Mouse (Mus musculus) neural tube, embryonic 12.5 days (tissue): ENCODE data around the gene Wap. TPM values are rescaled to one million over a fixed set of nuclear protein-coding genes. Genes with fewer than 3 reads are reported as not detected.
"Not testable (repeated sequence)": the region's sequence is repeated elsewhere in the genome, so short reads cannot be mapped to it uniquely, and the experiment has no call there.

Experiments used
- ATAC-seq: fragments of 200-750 bp; cut with Nextera tagmentation; 2 replicates; pipeline ENCODE4 v1.8.0; 2017; ENCODE audit warnings: low read depth, mild to moderate bottlenecking, moderate TSS enrichment, moderate library complexity; ENCODE audit not compliant: low FRiP score
- H3K27ac ChIP-seq: fragments of 300-500 bp; sonication (generic); 2 replicates; pipeline ENCODE4 v1.5.1; 2016
- H3K27me3 ChIP-seq: fragments of 300-500 bp; sonication (generic); replicated peaks from 2 replicates; pipeline ENCODE4 v1.6.1; 2016; ENCODE audit warnings: mild to moderate bottlenecking
- H3K36me3 ChIP-seq: fragments of 300-500 bp; sonication (generic); 2 replicates; pipeline ENCODE4 v1.6.1; 2016; ENCODE audit warnings: mild to moderate bottlenecking
- H3K4me1 ChIP-seq: fragments of 300-500 bp; sonication (generic); 2 replicates; pipeline ENCODE4 v1.6.1; 2016
- H3K4me2 ChIP-seq: fragments of 300-500 bp; sonication (generic); replicated peaks from 2 replicates; pipeline ENCODE4 v1.6.1; 2016; ENCODE audit warnings: mild to moderate bottlenecking
- H3K4me3 ChIP-seq: fragments of 300-500 bp; sonication (generic); 2 replicates; pipeline ENCODE4 v1.5.1; 2016
- H3K9ac ChIP-seq: fragments of 300-500 bp; sonication (generic); 2 replicates; pipeline ENCODE4 v1.6.1; 2016; ENCODE audit warnings: mild to moderate bottlenecking
- H3K9me3 ChIP-seq: fragments of 300-500 bp; sonication (generic); 2 replicates; pipeline ENCODE4 v1.6.1; 2016; ENCODE audit warnings: mild to moderate bottlenecking
- WGBS: fragments of 180-500 bp; shearing (Covaris S2); methylation state at CpG from one replicate; pipeline ENCODE4 v1.1.7; 2016; 5-methylcytosine and 5-hydroxymethylcytosine counted together
- polyA plus RNA-seq: library from polyadenylated mRNA; unstranded; fragments of >200 nt; fragmentation: Nextera tagmentation; extraction: Ambion mirVana; gene quantifications from 2 replicates; pipeline ENCODE4 v1.2.1, GENCODE M21; 2016

The Wap gene
- polyA plus RNA-seq, 1 experiment from 2014 or later, result not detected

DNA sequence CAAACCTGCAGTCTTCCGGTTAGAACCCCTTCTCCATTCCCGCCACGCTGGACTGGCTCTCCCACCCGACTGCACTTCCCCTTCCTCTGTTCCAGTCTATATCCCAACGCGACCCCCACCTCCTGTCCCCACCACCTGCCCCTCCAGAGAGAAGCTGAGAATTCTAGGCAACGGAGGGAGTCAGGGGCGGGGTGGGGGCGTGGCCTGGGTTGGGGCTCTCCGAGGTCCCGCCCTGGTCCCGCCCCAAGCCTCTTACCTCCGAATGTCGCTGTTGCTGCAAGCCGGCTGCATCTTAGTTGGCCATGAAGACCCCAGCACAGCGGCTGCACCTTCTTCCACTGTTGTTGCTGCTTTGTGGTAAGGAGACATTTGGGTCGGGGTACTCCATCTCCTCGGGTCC, 19.8 kb upstream of the Wap start, which contains the start of gene Ramp3:
TSS of gene Ramp3 (plus strand) at position 251 of the 400 bp plus-strand sequence.
- H3K36me3 ChIP-seq, result no peaks in the 10 kb centered on the region
- peaks cover 13% of the 10 kb centered on the region for H3K4me1 ChIP-seq
- no peak within 1 kb of the TSS for H3K27ac ChIP-seq
- H3K4me3 ChIP-seq, result peak within 1 kb of the TSS; percentile 38
- H3K27me3 ChIP-seq, result no peaks in the 10 kb centered on the region
- WGBS, result under 1% methylated on average over 18 of the region's 18 CpGs
- peak within 1 kb of the TSS; percentile 67 for H3K4me2 ChIP-seq
- no peaks in the 10 kb centered on the region for H3K9me3 ChIP-seq
- peak; percentile 64 for ATAC-seq
- peak within 1 kb of the TSS; percentile 52 for H3K9ac ChIP-seq

DNA sequence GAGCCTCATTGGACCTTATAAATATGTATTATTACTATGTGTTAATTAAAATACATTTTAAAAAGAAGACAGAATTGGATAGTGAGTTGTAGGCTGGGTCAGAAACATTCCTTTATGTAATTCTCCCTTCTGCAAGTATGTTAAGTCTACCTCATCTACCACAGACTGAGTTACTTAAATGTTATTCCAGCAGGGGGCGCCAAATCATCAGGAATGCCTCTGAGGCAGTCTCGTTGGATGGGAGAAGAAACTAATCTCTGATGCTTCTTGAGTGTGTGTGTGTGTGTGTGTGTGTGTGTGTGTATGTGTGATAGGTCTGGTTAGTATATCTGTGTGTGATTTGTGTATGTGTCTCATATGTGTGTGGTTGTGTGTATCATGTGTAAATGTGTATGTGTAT, 16.5 kb upstream of the Wap start:
- Histone ChIP-seq H3K4me3 (no peak overlapping the region), H3K9me3 (no peaks in the 10 kb centered on the region), H3K9ac (no peak overlapping the region), H3K36me3 (no peaks in the 10 kb centered on the region), H3K27ac (no peak overlapping the region), H3K4me2 (no peak overlapping the region), H3K4me1 (peaks cover 10% of the 10 kb centered on the region), H3K27me3 (no peaks in the 10 kb centered on the region)
- WGBS, result 1% methylated on average over 2 of the region's 2 CpGs
- ATAC-seq, result peak; percentile 27

DNA sequence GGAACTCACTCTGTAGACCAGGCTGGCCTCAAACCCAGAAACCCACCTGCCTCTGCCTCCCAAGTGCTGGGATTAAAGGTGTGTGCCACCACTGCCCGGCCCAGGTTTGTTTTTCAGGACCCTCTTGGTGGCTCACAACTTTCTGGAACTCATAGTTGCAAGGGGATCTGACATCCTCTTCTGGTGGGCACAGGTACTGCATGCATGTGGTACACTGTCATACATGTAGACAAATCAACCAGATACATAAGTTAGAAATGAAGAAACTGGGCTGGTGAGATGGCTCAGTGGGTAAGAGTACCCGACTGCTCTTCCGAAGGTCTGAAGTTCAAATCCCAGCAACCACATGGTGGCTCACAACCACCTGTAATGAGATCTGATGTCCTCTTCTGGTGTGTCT, 14.5 kb upstream of the Wap start:
- H3K9ac ChIP-seq, H3K36me3 ChIP-seq, ATAC-seq, H3K4me2 ChIP-seq, H3K27me3 ChIP-seq, H3K4me1 ChIP-seq, H3K27ac ChIP-seq, H3K4me3 ChIP-seq, H3K9me3 ChIP-seq: not testable (repeated sequence)
- 81% methylated on average over 3 of the region's 3 CpGs for WGBS

DNA sequence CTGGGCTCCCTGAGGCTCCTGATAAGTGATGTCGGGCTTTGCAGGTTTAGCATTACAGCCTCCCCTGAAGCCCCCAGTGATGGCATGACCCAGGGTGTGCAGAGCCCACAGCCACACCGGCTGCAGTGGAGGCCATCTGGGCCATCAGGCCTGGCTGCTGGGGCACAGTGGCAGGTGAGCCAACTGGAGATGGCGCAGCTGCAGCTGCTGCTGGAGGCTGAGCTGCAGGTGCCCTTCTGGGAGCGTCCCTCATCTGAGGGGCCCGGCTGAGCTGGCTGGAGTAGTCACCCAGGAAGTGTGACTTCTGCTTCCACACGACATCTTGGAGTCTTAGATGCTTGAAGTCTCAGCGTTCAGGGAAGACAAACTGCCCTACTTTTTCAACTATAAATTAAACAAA, 12.1 kb upstream of the Wap start:
- Histone ChIP-seq H3K36me3 (no peaks in the 10 kb centered on the region), H3K9ac (no peak overlapping the region), H3K27ac (no peak overlapping the region), H3K27me3 (no peaks in the 10 kb centered on the region), H3K9me3 (no peaks in the 10 kb centered on the region), H3K4me1 (no peaks in the 10 kb centered on the region), H3K4me3 (no peak overlapping the region), H3K4me2 (no peak overlapping the region)
- WGBS, result 75% methylated on average over 7 of the region's 7 CpGs
- no peak for ATAC-seq

DNA sequence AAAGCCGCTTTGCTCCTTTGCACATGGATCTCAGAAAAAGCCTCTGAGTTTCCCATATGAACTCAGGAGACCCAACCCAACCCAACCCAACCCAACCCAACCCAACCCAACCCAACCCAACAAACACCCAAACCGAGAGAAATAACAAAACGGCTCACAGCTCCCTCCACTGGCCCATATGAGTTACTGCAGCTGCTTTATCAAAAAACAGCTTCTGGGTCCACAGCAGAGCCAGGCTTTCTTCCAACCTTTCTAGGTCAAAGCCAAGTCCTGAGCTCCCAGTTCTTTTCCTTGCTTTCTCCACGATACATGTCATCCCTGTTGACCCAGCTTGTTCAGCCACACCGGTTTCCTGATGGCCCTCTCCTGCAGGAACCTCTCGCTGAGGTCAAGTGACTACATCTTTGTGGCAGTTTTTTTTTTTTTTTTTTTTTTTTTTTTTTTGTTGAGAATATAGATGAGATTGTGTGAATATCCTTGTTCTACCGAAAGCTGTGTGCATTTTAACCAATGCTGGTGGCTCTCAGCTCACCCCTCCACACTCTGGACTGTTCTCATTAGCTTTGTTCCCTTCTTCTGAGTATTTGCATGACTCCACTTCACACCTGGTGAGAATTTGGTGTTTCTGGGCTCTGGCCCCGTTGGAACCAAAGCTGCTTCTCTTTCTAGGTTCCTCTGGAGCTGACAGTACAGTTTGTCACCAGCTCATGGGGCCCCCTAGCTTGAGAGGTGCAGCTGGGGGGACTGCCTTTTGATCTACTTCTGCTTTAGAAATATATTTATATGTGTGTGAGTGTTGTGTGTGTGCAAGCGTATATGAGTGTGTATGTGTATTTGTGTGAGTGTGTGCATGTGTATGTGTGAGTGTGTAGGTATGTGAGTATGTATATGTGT, 9.6 kb upstream of the Wap start:
- H3K4me2 ChIP-seq, result no peak overlapping the region
- ATAC-seq, result no peak
- 62% methylated on average over 9 of the region's 9 CpGs for WGBS

DNA sequence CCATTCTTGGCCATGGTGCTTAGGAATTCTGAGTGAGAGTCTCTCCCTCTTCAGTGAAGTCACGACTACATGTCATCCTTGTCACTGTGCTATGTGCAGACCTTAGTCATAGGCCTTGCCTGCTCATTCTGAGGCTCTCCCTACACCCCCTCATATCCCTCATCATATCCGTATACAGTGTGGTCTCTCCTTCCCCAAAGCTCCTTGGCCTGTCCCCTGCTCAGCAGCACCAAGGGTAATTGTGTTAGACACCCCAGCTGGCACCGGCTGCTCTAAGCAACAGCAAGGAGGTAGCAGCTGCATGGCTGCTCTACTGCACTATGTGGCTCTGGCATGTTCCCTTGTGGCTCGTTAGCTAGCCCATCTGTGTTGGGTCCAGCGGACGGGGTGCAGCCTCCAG, 6.1 kb upstream of the Wap start:
- no peaks in the 10 kb centered on the region for H3K9me3 ChIP-seq
- H3K4me3 ChIP-seq, result no peak overlapping the region
- H3K36me3 ChIP-seq, result no peaks in the 10 kb centered on the region
- H3K4me1 ChIP-seq, result no peaks in the 10 kb centered on the region
- H3K27ac ChIP-seq, result no peak overlapping the region
- H3K27me3 ChIP-seq, result no peaks in the 10 kb centered on the region
- 0 out of 2 replicates have a peak, but pooled peaks have one; percentile 37 for ATAC-seq
- WGBS, result 76% methylated on average over 6 of the region's 6 CpGs
- no peak overlapping the region for H3K4me2 ChIP-seq
- no peak overlapping the region for H3K9ac ChIP-seq

More for the DNA sequence above, 9.6 kb upstream of the Wap start:
- no peak overlapping the region for H3K9ac ChIP-seq
- no peak overlapping the region for H3K27ac ChIP-seq
- H3K36me3 ChIP-seq, result no peaks in the 10 kb centered on the region
- no peaks in the 10 kb centered on the region for H3K4me1 ChIP-seq
- no peak overlapping the region for H3K4me3 ChIP-seq
- H3K9me3 ChIP-seq, result no peaks in the 10 kb centered on the region
- no peaks in the 10 kb centered on the region for H3K27me3 ChIP-seq

DNA sequence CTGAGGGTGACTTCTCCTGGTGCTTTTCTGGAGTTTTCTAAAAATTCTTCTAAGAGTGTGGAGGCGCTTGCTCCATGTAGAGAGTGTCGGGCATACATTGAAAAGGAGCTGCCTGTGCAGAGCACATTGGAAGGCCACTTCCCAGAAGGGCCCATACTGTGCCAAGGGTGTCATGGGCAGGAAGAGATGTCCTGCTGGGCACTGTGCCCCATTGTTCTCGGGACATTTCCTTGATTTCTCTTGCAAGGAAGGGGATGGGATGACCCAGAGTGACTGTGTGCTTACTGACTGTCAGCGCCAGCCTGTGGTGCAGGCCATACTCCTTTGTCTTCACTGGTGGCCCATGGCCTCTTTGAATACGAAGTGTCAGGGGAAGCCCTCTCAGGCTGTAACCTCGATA, 635 bp upstream of the Wap start:
- no peak overlapping the region for H3K27ac ChIP-seq
- 76% methylated on average over 6 of the region's 6 CpGs for WGBS
- H3K27me3 ChIP-seq, result no peaks in the 10 kb centered on the region
- no peaks in the 10 kb centered on the region for H3K36me3 ChIP-seq
- no peak overlapping the region for H3K4me2 ChIP-seq
- no peak overlapping the region for H3K4me3 ChIP-seq
- H3K9me3 ChIP-seq, result no peaks in the 10 kb centered on the region
- no peak for ATAC-seq
- no peaks in the 10 kb centered on the region for H3K4me1 ChIP-seq
- no peak overlapping the region for H3K9ac ChIP-seq

DNA sequence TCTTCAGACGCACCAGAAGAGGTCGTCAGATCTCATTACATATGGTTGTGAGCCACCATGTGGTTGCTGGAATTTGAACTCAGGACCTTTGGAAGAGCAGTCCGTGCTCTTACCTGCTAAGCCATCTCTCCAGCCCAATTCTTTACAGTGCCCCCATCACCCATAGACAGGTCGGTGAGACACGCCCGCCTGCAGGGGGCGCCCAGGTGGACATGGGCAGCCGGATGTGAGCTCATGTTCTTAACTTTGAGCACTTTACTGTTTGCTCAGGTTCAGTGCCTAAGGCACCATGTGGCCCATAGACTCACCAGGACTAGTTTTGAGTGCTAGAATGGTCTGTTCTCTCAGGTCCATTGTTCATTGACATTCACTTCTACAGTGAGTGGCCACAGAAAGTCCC, 2.3 kb downstream of the Wap start:
- Histone ChIP-seq H3K4me3 (no peak overlapping the region), H3K27ac (no peak overlapping the region), H3K36me3 (no peaks in the 10 kb centered on the region), H3K9me3 (no peaks in the 10 kb centered on the region), H3K4me1 (no peaks in the 10 kb centered on the region), H3K27me3 (no peaks in the 10 kb centered on the region), H3K4me2 (no peak overlapping the region), H3K9ac (no peak overlapping the region)
- WGBS, result 74% methylated on average over 8 of the region's 8 CpGs
- no peak for ATAC-seq

DNA sequence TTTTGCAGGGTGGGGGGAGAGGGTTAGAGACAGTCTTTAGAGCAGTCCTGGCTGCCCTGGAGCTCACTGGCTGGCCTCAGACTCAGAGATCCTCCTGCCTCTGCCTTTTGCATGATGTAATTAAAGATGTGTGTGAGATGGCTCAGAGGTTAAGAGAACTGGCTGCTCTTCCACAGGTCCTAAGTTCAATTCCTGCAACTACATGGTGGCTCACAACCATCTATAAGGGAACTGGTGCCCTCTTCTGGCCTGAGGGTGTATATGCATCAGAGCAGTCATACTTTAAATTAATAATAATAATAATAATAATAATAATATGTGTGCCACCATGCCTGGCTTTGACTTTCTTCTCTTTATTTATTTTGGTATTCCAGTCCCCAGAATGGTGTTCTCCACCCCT, 8.8 kb downstream of the Wap start:
- ATAC-seq, result no peak
- no peak overlapping the region for H3K27ac ChIP-seq
- no peaks in the 10 kb centered on the region for H3K36me3 ChIP-seq

DNA sequence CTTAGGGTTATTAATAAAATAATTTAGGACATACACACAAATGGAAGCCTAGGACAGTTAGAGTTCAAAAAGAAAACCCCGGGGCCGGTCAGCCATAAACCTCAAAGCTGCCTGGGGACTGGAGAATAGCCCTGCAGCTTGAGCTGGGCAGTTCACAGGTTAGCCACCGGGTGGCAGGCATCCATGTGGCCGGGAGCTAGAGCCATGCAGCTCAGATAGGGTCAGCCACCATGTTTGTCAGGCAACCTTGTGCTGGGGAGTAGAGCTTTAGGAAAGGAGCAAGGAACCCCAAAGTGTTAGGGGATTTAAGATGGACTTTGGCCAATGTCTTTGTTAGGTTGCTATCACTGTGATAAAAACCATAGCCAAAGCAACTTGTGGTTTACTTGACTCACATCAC, 9.9 kb downstream of the Wap start:
- WGBS, result 15% methylated on average over 4 of the region's 4 CpGs
- Histone ChIP-seq H3K27ac (no peak overlapping the region), H3K27me3 (no peaks in the 10 kb centered on the region), H3K4me2 (no peak overlapping the region), H3K4me1 (peaks cover 21% of the 10 kb centered on the region), H3K36me3 (peaks cover 5% of the 10 kb centered on the region), H3K9ac (no peak overlapping the region), H3K9me3 (no peaks in the 10 kb centered on the region), H3K4me3 (no peak overlapping the region)
- ATAC-seq, result no peak

More for the DNA sequence above, 8.8 kb downstream of the Wap start:
- Histone ChIP-seq H3K9me3 (no peaks in the 10 kb centered on the region), H3K4me3 (no peak overlapping the region), H3K27me3 (no peaks in the 10 kb centered on the region), H3K4me1 (peaks cover 11% of the 10 kb centered on the region), H3K9ac (no peak overlapping the region), H3K4me2 (no peak overlapping the region)

DNA sequence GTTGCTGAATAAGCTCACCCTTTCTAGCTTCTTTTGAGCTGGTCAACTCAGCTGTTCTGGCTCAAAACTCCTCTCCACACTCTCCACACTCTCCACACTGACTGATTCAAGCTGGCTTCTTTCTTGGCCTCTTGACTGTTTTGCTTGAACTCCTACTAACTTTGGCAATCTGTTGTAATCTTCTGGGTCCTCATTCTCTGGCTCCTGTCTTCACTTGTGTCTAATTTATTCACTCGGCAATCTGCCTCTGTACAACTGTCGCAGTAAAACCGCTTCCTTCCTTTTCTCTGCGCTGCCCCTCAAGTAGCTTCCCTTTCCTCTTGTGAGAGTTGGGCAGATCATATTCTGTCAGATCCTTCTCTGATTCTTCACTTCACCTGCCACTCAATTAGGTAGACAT, 10.7 kb downstream of the Wap start:
- Histone ChIP-seq H3K4me1 (peaks cover 27% of the 10 kb centered on the region), H3K36me3 (peaks cover 13% of the 10 kb centered on the region), H3K4me3 (no peak overlapping the region), H3K27me3 (no peaks in the 10 kb centered on the region), H3K4me2 (no peak overlapping the region), H3K27ac (no peak overlapping the region), H3K9me3 (no peaks in the 10 kb centered on the region), H3K9ac (no peak overlapping the region)
- WGBS, result 89% methylated on average over 4 of the region's 4 CpGs
- ATAC-seq, result no peak

DNA sequence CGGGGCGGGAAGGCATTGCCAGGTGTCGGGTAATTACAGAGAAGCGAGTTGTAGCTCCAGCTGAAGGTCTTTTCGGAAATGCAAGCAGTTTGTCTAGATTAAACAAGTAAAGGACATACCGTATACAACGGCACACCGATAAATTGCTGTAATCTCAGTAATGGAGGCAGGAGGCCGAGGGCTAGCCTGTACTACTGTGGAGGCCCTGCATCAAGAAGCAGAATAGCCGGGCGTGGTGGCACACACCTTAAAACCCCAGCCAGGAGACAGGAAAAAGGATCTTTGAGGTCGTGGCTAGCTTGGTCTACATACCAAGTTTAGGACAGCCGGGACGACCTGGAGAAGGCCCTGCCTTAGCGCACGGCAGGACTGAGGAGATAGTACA, 12.1 kb downstream of the Wap start:
- Histone ChIP-seq H3K27ac (peak overlapping the region; percentile 17; the same call in 1 of the 2 replicates), H3K9ac (peak overlapping the region; percentile 65), H3K27me3 (no peaks in the 10 kb centered on the region), H3K4me1 (peaks cover 27% of the 10 kb centered on the region), H3K4me3 (peak overlapping the region; percentile 71), H3K36me3 (peaks cover 24% of the 10 kb centered on the region), H3K9me3 (no peaks in the 10 kb centered on the region), H3K4me2 (peak overlapping the region; percentile 82)
- WGBS, result 17% methylated on average over 16 of the region's 16 CpGs
- peak; percentile 46 for ATAC-seq
